Mouse (Mus musculus): Measurements from ENCODE around the gene Unc5b.

Unc5b gene

GRCm38 (mm10) chr10:60820552-60820951 is 10.8 kb downstream of the Unc5b start:
- no peak for DNase-seq

GRCm38 (mm10) chr10:60819654-60820192 is 11.7 kb downstream of the Unc5b start:
- no peak for DNase-seq

- DNase-seq = no peak
Measured at GRCm38 (mm10) chr10:60819179-60819578, 12.2 kb downstream of the Unc5b start.

- no peak for DNase-seq
Measured at GRCm38 (mm10) chr10:60818708-60819107, 12.7 kb downstream of the Unc5b start.

GRCm38 (mm10) chr10:60817868-60818267 is 13.5 kb downstream of the Unc5b start:
- no peak for DNase-seq

GRCm38 (mm10) chr10:60816872-60817648 is 14.3 kb downstream of the Unc5b start:
- peak; percentile 69 to 86 for DNase-seq

- DNase-seq = no peak
Measured at GRCm38 (mm10) chr10:60815855-60816254, 15.5 kb downstream of the Unc5b start.

GRCm38 (mm10) chr10:60815059-60815458 is 16.3 kb downstream of the Unc5b start:
- DNase-seq = no peak

- DNase-seq = peak in 1 of 2 experiments; percentile 51
Measured at GRCm38 (mm10) chr10:60814444-60815057, 16.8 kb downstream of the Unc5b start.

- DNase-seq = no peak
Measured at GRCm38 (mm10) chr10:60813606-60814005, 17.8 kb downstream of the Unc5b start.

- no peak for DNase-seq
Measured at GRCm38 (mm10) chr10:60811792-60812525, 19.4 kb downstream of the Unc5b start.

- DNase-seq = no peak
Measured at GRCm38 (mm10) chr10:60808447-60808846, 22.9 kb downstream of the Unc5b start.

- peak in 1 of 2 experiments; percentile 57 for DNase-seq
Measured at GRCm38 (mm10) chr10:60807531-60808185, 23.7 kb downstream of the Unc5b start.

GRCm38 (mm10) chr10:60806207-60806538 is 25.2 kb downstream of the Unc5b start:
- DNase-seq = no peak

- no peak for DNase-seq
Measured at GRCm38 (mm10) chr10:60805436-60806206, 25.8 kb downstream of the Unc5b start.

GRCm38 (mm10) chr10:60804865-60805264 is 26.5 kb downstream of the Unc5b start:
- no peak for DNase-seq

- no peak for DNase-seq
Measured at GRCm38 (mm10) chr10:60803971-60804370, 27.4 kb downstream of the Unc5b start.

GRCm38 (mm10) chr10:60801898-60802412 is 29.4 kb downstream of the Unc5b start:
- no peak for DNase-seq

GRCm38 (mm10) chr10:60801168-60801897 is 30.0 kb downstream of the Unc5b start:
- no peak for DNase-seq

- no peak for DNase-seq
Measured at GRCm38 (mm10) chr10:60800295-60801167, 30.9 kb downstream of the Unc5b start.

Data from lung, adult 18-20 months (tissue).